14 mouse cellular contexts compared by ENCODE assay signal in the genomic region with DNA sequence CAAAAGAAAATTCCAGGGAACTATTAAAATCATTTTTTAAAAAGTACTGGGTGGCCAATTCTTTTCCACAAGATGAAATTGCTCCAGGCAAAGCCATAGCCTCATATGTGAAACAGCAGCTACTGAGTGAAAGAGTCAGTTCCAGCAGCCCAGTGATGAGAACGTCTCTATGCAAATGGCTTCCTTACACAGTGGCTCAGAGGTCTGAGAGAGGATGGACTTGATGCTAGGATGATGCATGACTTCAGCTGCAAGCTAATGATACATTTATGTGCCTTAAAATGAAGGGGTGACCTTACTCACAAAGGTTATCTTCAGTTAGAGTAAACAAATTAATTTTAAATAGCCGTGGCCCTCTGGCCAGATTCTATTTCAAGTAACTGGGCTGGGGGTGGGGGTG.
"Had no signal": no experiment of that assay in that cellular context is flagged by ENCODE, and none has a peak within 500 bp of the region (broad histone marks: within the 10 kb centered on the region; RNA-seq: fewer than 3 reads in every experiment).

No protein-coding gene starts in this region.

- H3K27me3 ChIP-seq: liver, embryonic 13.5 days; neural tube, embryonic 13.5 days had no signal

- H3K4me1 ChIP-seq: limb, embryonic 10.5 days; liver, embryonic 13.5 days; midbrain, embryonic 10.5 days; neural tube, embryonic 13.5 days had no signal

- ATAC-seq: intestine, embryonic 16.5 days; liver, postnatal 0 days; lung, postnatal 0 days had no signal

- H3K27ac ChIP-seq: left cerebral cortex, adult 2 months; limb, embryonic 10.5 days; liver, embryonic 13.5 days; midbrain, embryonic 10.5 days; neural tube, embryonic 13.5 days had no signal

- DNase-seq: kidney, adult 2 months; liver, embryonic 13.5 days; liver, postnatal 0 days; lung, postnatal 4 days; right cerebral cortex, adult 18-20 months; right cerebral cortex, postnatal 25 days; thymus, postnatal 4 days had no signal

- H3K36me3 ChIP-seq: limb, embryonic 10.5 days; liver, embryonic 13.5 days; midbrain, embryonic 10.5 days; neural tube, embryonic 13.5 days had no signal

- H3K9ac ChIP-seq: liver, embryonic 13.5 days; liver, postnatal 0 days; neural tube, embryonic 13.5 days had no signal

- H3K4me2 ChIP-seq: liver, embryonic 13.5 days; neural tube, embryonic 13.5 days had no signal

- H3K9me3 ChIP-seq: limb, embryonic 10.5 days; liver, embryonic 13.5 days; midbrain, embryonic 10.5 days; neural tube, embryonic 13.5 days had no signal

- H3K4me3 ChIP-seq: left cerebral cortex, adult 2 months; limb, embryonic 10.5 days; liver, embryonic 13.5 days; midbrain, embryonic 10.5 days; myocyte; neural tube, embryonic 13.5 days had no signal
